Mouse (Mus musculus) embryonic fibroblast, embryonic 13.5 days (primary cell): Measurements from ENCODE around the gene Fbxl13.

Experiments
- CTCF ChIP-seq: IDR thresholded peaks from 2 replicates; pipeline ENCODE4 v1.5.1; 2011; ENCODE audit warnings: mild to moderate bottlenecking, control low read depth, low read length, moderate library complexity, borderline replicate concordance; ENCODE audit not compliant: insufficient read depth
- POLR2A ChIP-seq: IDR thresholded peaks from 2 replicates; pipeline ENCODE4 v1.6.1; 2011; ENCODE audit warnings: low read depth, mild to moderate bottlenecking, control low read depth, low read length, moderate library complexity

DNA sequence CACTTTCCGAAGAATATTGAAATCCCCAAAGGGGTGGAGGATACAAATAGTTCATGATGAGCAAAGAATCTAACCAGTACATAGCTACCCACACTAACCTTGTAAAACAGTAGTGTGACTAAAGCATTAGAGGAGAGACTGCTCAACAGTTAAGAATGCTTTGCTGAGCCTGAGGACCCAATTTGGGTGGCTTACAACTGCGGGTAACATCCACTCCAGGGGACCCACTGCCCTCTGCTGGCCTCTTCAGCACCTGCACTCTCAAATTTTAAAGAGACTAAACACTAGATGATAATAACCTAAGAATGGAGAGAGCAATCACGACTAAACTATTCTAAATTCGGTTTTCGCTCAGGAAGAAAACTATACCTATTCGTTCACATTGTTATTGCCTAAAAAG is 58.7 kb downstream of the Fbxl13 start:
- TF ChIP-seq CTCF, result peak; percentile 63
- TF ChIP-seq POLR2A, result no peak
